Mouse (Mus musculus) forebrain, embryonic 11.5 days (tissue): ENCODE measurements around the gene Itih4. TPM values are rescaled to one million over a fixed set of nuclear protein-coding genes. Genes with fewer than 3 reads are reported as not detected.

Experiments used
- ATAC-seq: fragments of 200-750 bp; cut with Nextera tagmentation; replicated peaks from 2 replicates; pipeline ENCODE4 v1.8.0; 2017; ENCODE audit warnings: moderate TSS enrichment; ENCODE audit not compliant: low FRiP score
- DNase-seq: peaks from one replicate; pipeline ENCODE4 v3.0.0-alpha.2; 2017; ENCODE audit warnings: low spot score
- H3K27ac ChIP-seq: fragments of 300-500 bp; sonication (generic); 2 replicates; pipeline ENCODE4 v1.5.1; 2014; ENCODE audit warnings: low read depth, low read length
- H3K27me3 ChIP-seq: fragments of 300-500 bp; sonication (generic); 2 replicates; pipeline ENCODE4 v1.6.1; 2014; ENCODE audit warnings: mild to moderate bottlenecking, low read length, mixed read lengths; ENCODE audit not compliant: control insufficient read depth, insufficient read depth
- H3K36me3 ChIP-seq: fragments of 300-500 bp; sonication (generic); 2 replicates; pipeline ENCODE4 v1.6.1; 2014; ENCODE audit warnings: mild to moderate bottlenecking, low read length, moderate library complexity, mixed read lengths; ENCODE audit not compliant: control insufficient read depth, insufficient read depth
- H3K4me1 ChIP-seq: fragments of 300-500 bp; sonication (generic); replicated peaks from 2 replicates; pipeline ENCODE4 v1.6.1; 2014; ENCODE audit warnings: low read length, mixed read lengths; ENCODE audit not compliant: control insufficient read depth, insufficient read depth
- H3K4me2 ChIP-seq: fragments of 300-500 bp; sonication (generic); 2 replicates; pipeline ENCODE4 v1.6.1; 2014; ENCODE audit warnings: low read depth, mild to moderate bottlenecking, low read length, moderate library complexity, mixed read lengths; ENCODE audit not compliant: severe bottlenecking
- H3K4me3 ChIP-seq: fragments of 300-500 bp; sonication (generic); 2 replicates; pipeline ENCODE4 v1.5.1; 2014; ENCODE audit warnings: low read depth, low read length
- H3K9ac ChIP-seq: fragments of 300-500 bp; sonication (generic); 2 replicates; pipeline ENCODE4 v1.6.1; 2014; ENCODE audit warnings: low read length
- H3K9me3 ChIP-seq: fragments of 300-500 bp; sonication (generic); 2 replicates; pipeline ENCODE4 v1.6.1; 2016; ENCODE audit warnings: low read length, mixed read lengths; ENCODE audit not compliant: control insufficient read depth
- WGBS: fragments of 180-500 bp; shearing (Covaris S2); extraction: QIAGEN DNeasy Blood & Tissue Kit; methylation state at CpG from one replicate; pipeline ENCODE4 v1.1.7; 2014; 5-methylcytosine and 5-hydroxymethylcytosine counted together
- polyA plus RNA-seq: library from polyadenylated mRNA; unstranded; fragments of >200 nt; fragmentation: Nextera tagmentation; extraction: Ambion mirVana; gene quantifications from 2 replicates; pipeline ENCODE4 v1.2.1, GENCODE M21; 2014

Gene Itih4
- polyA plus RNA-seq, 1 experiment from 2014 or later, result not detected

GRCm38 (mm10) chr14:30881718-30882108 is 4.6 kb upstream of the Itih4 start:
- Histone ChIP-seq H3K27ac (no peak overlapping the region), H3K36me3 (no peaks in the 10 kb centered on the region), H3K4me1 (no peaks in the 10 kb centered on the region), H3K9me3 (no peaks in the 10 kb centered on the region), H3K9ac (no peak overlapping the region), H3K27me3 (no peaks in the 10 kb centered on the region), H3K4me2 (no peak overlapping the region), H3K4me3 (no peak overlapping the region)
- DNase-seq (no peak), ATAC-seq (no peak)
- WGBS, result 93% methylated on average over 3 of the region's 3 CpGs

GRCm38 (mm10) chr14:30885298-30885697 is 978 bp upstream of the Itih4 start:
- Histone ChIP-seq H3K9me3 (no peaks in the 10 kb centered on the region), H3K4me3 (no peak overlapping the region), H3K4me2 (no peak overlapping the region), H3K27ac (no peak overlapping the region), H3K9ac (no peak overlapping the region), H3K36me3 (no peaks in the 10 kb centered on the region), H3K4me1 (no peaks in the 10 kb centered on the region), H3K27me3 (no peaks in the 10 kb centered on the region)
- ATAC-seq, result no peak
- DNase-seq, result no peak
- 26% methylated on average over 3 of the region's 3 CpGs for WGBS

GRCm38 (mm10) chr14:30888271-30888732 is 2.0 kb downstream of the Itih4 start:
- Histone ChIP-seq H3K4me3 (no peak overlapping the region), H3K4me1 (no peaks in the 10 kb centered on the region), H3K27ac (no peak overlapping the region), H3K27me3 (no peaks in the 10 kb centered on the region), H3K36me3 (no peaks in the 10 kb centered on the region), H3K9me3 (no peaks in the 10 kb centered on the region), H3K4me2 (no peak overlapping the region), H3K9ac (no peak overlapping the region; the same call in 1 of the 2 replicates)
- no peak for DNase-seq
- 22% methylated on average over 9 of the region's 9 CpGs for WGBS
- no peak for ATAC-seq

DNA sequence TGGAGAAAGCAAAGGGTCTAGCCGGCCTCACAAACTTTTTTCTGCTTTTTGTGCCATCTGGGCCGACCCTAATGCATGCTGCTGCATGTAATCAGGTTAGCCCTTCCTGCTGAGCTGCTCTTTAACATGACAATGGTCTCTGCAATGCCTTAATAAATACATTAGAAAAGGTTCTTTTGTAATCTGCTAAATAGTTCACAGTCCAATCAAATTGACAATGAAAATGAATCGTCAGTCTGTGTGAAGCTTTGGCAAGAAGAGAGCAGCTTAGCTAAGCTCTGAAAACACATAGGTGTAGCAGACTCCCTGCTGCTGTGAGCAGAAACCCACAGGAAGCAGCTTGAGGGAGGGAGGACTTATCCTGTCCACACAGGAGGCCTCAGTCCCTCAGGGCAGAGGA is 13.7 kb downstream of the Itih4 start:
- WGBS, result 32% methylated on average over 3 of the region's 3 CpGs
- H3K4me2 ChIP-seq, result no peak overlapping the region
- no peaks in the 10 kb centered on the region for H3K27me3 ChIP-seq
- H3K4me1 ChIP-seq, result no peaks in the 10 kb centered on the region
- no peak overlapping the region for H3K9ac ChIP-seq
- no peak overlapping the region for H3K27ac ChIP-seq
- no peak overlapping the region for H3K4me3 ChIP-seq
- H3K9me3 ChIP-seq, result 0 out of 2 replicates have a peak, but pooled peaks cover 2% of the 10 kb centered on the region
- ATAC-seq, result no peak
- DNase-seq, result no peak
- H3K36me3 ChIP-seq, result no peaks in the 10 kb centered on the region

DNA sequence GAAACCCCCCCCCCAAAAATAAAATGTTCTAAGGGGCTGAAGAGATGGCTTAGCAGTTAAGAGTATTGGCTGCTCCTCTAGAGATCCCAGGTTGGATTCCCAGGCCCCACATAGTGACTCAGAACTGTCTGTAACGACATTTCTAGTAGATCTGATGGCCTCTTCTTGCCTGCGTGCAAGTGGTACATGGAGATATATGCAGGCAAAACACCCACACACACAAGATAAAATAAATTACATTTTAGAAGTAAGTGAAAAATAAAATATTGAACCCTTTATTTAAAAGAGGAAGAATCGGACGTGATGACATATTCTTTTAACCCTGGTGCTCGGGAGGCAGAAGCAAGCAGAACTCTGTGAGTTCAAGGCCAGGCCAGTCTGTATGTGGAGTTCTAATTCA is 16.4 kb downstream of the Itih4 start:
- Histone ChIP-seq H3K4me3 (no peak overlapping the region), H3K27me3 (no peaks in the 10 kb centered on the region), H3K36me3 (no peaks in the 10 kb centered on the region), H3K4me2 (no peak overlapping the region), H3K9me3 (0 out of 2 replicates have a peak, but pooled peaks cover 2% of the 10 kb centered on the region), H3K27ac (no peak overlapping the region), H3K9ac (no peak overlapping the region), H3K4me1 (no peaks in the 10 kb centered on the region)
- DNase-seq (no peak), ATAC-seq (no peak)
- WGBS, result 93% methylated on average over 5 of the region's 5 CpGs

DNA sequence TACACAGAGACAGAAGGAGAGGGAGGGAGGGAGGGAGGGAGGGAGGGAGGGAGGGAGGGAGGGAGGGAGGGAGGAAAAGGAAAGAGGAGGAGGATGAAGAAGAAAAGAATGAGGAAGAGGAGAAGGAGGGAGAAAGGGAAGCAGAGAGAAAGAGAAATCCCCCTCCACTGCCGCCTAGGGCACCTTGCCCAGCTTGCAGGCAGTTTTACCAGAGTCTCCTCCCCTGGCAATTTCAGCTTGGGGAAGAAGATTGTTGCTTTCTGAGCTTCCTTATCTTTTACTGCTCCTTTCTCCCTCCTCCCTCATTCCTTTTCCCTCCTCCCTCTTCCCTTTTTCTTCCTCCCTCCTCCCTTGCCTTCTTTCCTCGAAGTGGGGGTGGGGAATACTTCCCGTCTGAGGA is 16.8 kb downstream of the Itih4 start:
- Histone ChIP-seq H3K9me3 (0 out of 2 replicates have a peak, but pooled peaks cover 2% of the 10 kb centered on the region), H3K9ac (no peak overlapping the region), H3K4me2 (no peak overlapping the region), H3K36me3 (no peaks in the 10 kb centered on the region), H3K27me3 (no peaks in the 10 kb centered on the region), H3K4me1 (no peaks in the 10 kb centered on the region), H3K4me3 (no peak overlapping the region), H3K27ac (no peak overlapping the region)
- no peak for ATAC-seq
- WGBS, result 76% methylated on average over 3 of the region's 3 CpGs
- DNase-seq, result no peak

- DNase-seq, result no peak
- 0 out of 2 replicates have a peak, but pooled peaks cover 2% of the 10 kb centered on the region for H3K9me3 ChIP-seq
- 92% methylated on average over 8 of the region's 8 CpGs for WGBS
Measured at GRCm38 (mm10) chr14:30904307-30904706, 18.0 kb downstream of the Itih4 start.

DNA sequence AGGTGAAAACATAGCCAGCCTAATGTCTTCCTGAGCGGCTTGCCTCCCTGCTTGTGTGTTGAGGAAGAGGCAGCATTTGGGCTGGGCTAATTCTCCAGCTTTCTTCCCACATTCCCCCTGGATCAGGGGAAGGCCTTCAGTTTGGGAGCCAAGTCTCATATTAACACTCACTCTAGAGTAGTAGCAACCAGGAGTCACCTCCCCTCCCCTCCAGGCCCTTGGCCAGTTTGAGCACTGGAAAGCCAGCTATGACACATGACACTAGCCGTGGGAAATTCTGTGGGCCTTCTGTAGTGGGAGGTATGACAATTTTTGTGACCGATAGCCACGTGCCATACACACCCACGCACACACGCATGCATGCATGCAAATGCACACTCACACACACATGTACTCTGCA is 19.7 kb downstream of the Itih4 start:
- H3K9ac ChIP-seq, result no peak overlapping the region
- no peaks in the 10 kb centered on the region for H3K36me3 ChIP-seq
- no peaks in the 10 kb centered on the region for H3K27me3 ChIP-seq
- H3K27ac ChIP-seq, result no peak overlapping the region
- no peaks in the 10 kb centered on the region for H3K4me1 ChIP-seq
- H3K9me3 ChIP-seq, result no peaks in the 10 kb centered on the region
- DNase-seq (no peak), ATAC-seq (no peak)
- no peak overlapping the region for H3K4me3 ChIP-seq
- H3K4me2 ChIP-seq, result no peak overlapping the region
- WGBS, result 93% methylated on average over 6 of the region's 6 CpGs

More at GRCm38 (mm10) chr14:30904307-30904706, 18.0 kb downstream of the Itih4 start:
- H3K27me3 ChIP-seq, result no peaks in the 10 kb centered on the region
- ATAC-seq, result no peak
- H3K27ac ChIP-seq, result no peak overlapping the region
- H3K4me3 ChIP-seq, result no peak overlapping the region
- no peak overlapping the region for H3K9ac ChIP-seq
- no peaks in the 10 kb centered on the region for H3K36me3 ChIP-seq
- H3K4me1 ChIP-seq, result no peaks in the 10 kb centered on the region
- H3K4me2 ChIP-seq, result no peak overlapping the region

- Histone ChIP-seq H3K27ac (no peak overlapping the region), H3K36me3 (no peaks in the 10 kb centered on the region), H3K27me3 (no peaks in the 10 kb centered on the region), H3K4me3 (no peak overlapping the region), H3K4me1 (no peaks in the 10 kb centered on the region), H3K4me2 (no peak overlapping the region), H3K9me3 (no peaks in the 10 kb centered on the region), H3K9ac (no peak overlapping the region)
- DNase-seq (no peak), ATAC-seq (no peak)
- WGBS, result 91% methylated on average over 3 of the region's 3 CpGs
Measured at GRCm38 (mm10) chr14:30907814-30908265, 21.6 kb downstream of the Itih4 start.
